Mouse (Mus musculus) forebrain, embryonic 13.5 days (tissue): Measurements from ENCODE around the gene Jak2. TPM values are rescaled to one million over a fixed set of nuclear protein-coding genes. Genes with fewer than 3 reads are reported as not detected.

Experiments used
- ATAC-seq: fragments of 200-750 bp; cut with Nextera tagmentation; 2 replicates; pipeline ENCODE4 v1.8.0; 2017
- H3K27ac ChIP-seq: fragments of 300-500 bp; sonication (generic); 2 replicates; pipeline ENCODE4 v1.5.1; 2015; ENCODE audit warnings: inconsistent platforms, mild to moderate bottlenecking, moderate library complexity
- H3K27me3 ChIP-seq: fragments of 300-500 bp; sonication (generic); 2 replicates; pipeline ENCODE4 v1.6.1; 2015; ENCODE audit warnings: mild to moderate bottlenecking, inconsistent platforms
- H3K36me3 ChIP-seq: fragments of 300-500 bp; sonication (generic); 2 replicates; pipeline ENCODE4 v1.6.1; 2015; ENCODE audit warnings: mild to moderate bottlenecking, inconsistent platforms; ENCODE audit not compliant: poor library complexity, severe bottlenecking
- H3K4me1 ChIP-seq: fragments of 300-500 bp; sonication (generic); 2 replicates; pipeline ENCODE4 v1.6.1; 2015; ENCODE audit warnings: inconsistent platforms
- H3K4me2 ChIP-seq: fragments of 300-500 bp; sonication (generic); 2 replicates; pipeline ENCODE4 v1.6.1; 2015; ENCODE audit warnings: inconsistent platforms, mild to moderate bottlenecking, moderate library complexity
- H3K4me3 ChIP-seq: fragments of 300-500 bp; sonication (generic); 2 replicates; pipeline ENCODE4 v1.5.1; 2015; ENCODE audit warnings: mild to moderate bottlenecking, inconsistent platforms
- H3K9ac ChIP-seq: fragments of 300-500 bp; sonication (generic); 2 replicates; pipeline ENCODE4 v1.6.1; 2015; ENCODE audit warnings: mild to moderate bottlenecking, inconsistent platforms
- H3K9me3 ChIP-seq: fragments of 300-500 bp; sonication (generic); replicated peaks from 2 replicates; pipeline ENCODE4 v1.6.1; 2016; ENCODE audit warnings: inconsistent platforms
- whole genome bisulfite sequencing: fragments of 180-500 bp; shearing (Covaris S2); methylation state at CpG from one replicate; pipeline ENCODE4 v1.1.7; 2015; 5-methylcytosine and 5-hydroxymethylcytosine counted together
- polyA plus RNA-seq: library from polyadenylated mRNA; unstranded; fragments of >200 nt; fragmentation: Nextera tagmentation; extraction: Ambion mirVana; gene quantifications from 2 replicates; pipeline ENCODE4 v1.2.1, GENCODE M21; 2015

The Jak2 gene
- polyA plus RNA-seq, 1 experiment from 2014 or later = 10.7 TPM

DNA sequence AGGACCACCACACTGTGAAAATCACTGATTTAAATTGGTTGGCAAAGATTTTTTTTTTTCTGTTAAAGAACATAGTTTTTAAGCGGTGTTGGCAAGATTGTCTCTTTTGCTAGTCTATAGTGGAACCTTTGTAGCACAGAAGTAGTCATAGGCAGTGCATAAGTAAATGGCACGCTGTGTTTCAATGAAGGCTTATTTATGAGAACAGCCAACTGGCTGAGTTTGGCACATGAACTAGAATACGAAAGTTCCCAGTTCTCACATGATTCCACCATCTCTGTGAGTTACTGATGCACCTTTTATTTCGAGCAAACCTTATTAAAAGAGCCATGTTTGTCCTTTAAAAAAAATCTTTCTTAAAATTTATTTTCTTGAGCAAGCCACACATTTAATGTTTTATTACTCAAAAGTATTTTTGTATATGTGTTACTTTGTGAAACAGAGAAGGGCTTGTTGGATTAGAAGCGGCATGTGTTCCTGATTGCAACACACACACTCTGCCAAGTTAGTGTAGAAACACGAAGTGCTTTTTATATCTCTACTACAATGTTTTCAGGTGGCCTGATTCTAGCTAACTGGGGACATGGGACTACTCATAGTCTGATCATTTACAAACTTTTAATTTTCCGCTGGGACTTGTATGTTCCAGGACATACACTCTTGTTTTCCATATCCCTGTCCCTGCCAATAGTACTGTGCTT is 3.8 kb downstream of the Jak2 start:
- Histone ChIP-seq H3K4me3 (no peak overlapping the region), H3K27me3 (no peaks in the 10 kb centered on the region), H3K9me3 (no peaks in the 10 kb centered on the region), H3K4me1 (peaks cover 41% of the 10 kb centered on the region), H3K9ac (no peak overlapping the region), H3K36me3 (no peaks in the 10 kb centered on the region), H3K27ac (peak overlapping the region; percentile 60), H3K4me2 (peak overlapping the region; percentile 83)
- no peak for ATAC-seq
- 80% methylated on average over 7 of the region's 7 CpGs for WGBS

DNA sequence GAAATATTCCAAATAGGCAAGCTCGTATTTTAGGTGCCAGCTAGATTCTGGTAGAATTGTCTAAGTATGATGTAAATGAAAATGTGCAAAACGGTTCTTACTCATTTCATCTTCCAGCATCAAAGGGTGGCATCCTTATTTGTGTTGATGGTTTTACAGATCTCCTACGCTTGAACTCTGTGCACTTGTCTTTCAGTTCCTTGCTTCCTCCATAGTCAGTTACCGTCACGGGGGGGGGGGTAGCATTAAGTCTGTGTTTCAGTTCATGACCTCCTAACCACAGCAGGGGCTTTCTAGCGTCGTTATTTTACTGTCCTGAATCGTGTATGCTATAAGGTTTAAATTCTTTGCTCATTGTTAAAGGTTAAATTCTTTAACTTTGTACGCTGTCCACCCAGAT is 10.0 kb downstream of the Jak2 start:
- Histone ChIP-seq H3K9me3 (no peaks in the 10 kb centered on the region), H3K36me3 (peaks cover 7% of the 10 kb centered on the region; the same call in 1 of the 2 replicates), H3K4me3 (no peak overlapping the region), H3K27me3 (no peaks in the 10 kb centered on the region), H3K27ac (no peak overlapping the region), H3K4me2 (no peak overlapping the region), H3K4me1 (peaks cover 12% of the 10 kb centered on the region), H3K9ac (no peak overlapping the region)
- no peak for ATAC-seq
- 69% methylated on average over 9 of the region's 9 CpGs for WGBS

DNA sequence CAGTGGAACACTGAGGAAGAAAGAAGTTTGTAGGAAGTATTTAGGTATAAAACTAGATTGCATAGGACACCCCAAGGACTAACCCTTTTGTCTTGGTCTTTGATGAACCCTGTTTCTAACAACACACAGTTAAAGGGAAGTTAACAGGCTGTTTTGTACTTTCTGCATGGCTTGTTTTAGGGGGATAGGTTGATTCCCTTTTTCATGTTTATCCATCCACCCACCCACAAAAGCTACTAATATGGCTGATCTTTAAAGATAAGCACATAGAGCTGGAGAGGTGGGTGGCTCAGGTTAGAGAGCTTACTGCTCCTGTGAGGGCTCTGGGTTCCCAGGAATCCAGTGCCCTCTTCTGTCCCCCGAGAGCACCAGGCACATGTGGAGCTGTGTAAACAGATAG is 11.9 kb downstream of the Jak2 start:
- Histone ChIP-seq H3K9me3 (no peaks in the 10 kb centered on the region), H3K27me3 (no peaks in the 10 kb centered on the region), H3K27ac (no peak overlapping the region), H3K36me3 (peaks cover 12% of the 10 kb centered on the region; the same call in 1 of the 2 replicates), H3K4me3 (no peak overlapping the region), H3K4me2 (no peak overlapping the region), H3K4me1 (peaks cover 12% of the 10 kb centered on the region), H3K9ac (no peak overlapping the region)
- 79% methylated on average over 1 of the region's 1 CpGs for WGBS
- no peak for ATAC-seq

DNA sequence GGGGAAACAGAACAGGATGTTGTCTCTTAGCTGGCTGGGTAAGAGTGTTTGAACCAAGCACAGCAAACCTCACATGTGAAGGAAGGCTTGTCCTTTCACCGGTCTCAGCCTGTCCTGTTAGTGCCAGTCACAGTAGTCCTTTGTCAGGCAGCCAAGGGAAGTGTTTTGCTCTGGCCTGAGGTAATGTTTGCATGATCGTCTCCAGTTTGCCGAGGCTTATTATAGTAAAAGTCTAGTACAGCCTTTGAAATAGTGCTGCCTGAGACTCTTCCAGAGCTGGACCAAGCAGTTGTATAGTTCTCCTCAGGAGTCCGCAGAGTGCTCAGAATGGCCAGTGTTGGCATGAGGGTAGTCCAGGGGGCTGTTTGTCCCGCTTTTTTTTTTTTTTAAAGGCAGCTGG is 13.9 kb downstream of the Jak2 start:
- Histone ChIP-seq H3K4me2 (peak overlapping the region; percentile 22; the same call in 1 of the 2 replicates), H3K27ac (peak overlapping the region; percentile 63), H3K36me3 (peaks cover 12% of the 10 kb centered on the region; the same call in 1 of the 2 replicates), H3K9me3 (no peaks in the 10 kb centered on the region), H3K4me3 (no peak overlapping the region), H3K9ac (no peak overlapping the region), H3K4me1 (peaks cover 17% of the 10 kb centered on the region), H3K27me3 (no peaks in the 10 kb centered on the region)
- 16% methylated on average over 5 of the region's 5 CpGs for WGBS
- no peak for ATAC-seq

DNA sequence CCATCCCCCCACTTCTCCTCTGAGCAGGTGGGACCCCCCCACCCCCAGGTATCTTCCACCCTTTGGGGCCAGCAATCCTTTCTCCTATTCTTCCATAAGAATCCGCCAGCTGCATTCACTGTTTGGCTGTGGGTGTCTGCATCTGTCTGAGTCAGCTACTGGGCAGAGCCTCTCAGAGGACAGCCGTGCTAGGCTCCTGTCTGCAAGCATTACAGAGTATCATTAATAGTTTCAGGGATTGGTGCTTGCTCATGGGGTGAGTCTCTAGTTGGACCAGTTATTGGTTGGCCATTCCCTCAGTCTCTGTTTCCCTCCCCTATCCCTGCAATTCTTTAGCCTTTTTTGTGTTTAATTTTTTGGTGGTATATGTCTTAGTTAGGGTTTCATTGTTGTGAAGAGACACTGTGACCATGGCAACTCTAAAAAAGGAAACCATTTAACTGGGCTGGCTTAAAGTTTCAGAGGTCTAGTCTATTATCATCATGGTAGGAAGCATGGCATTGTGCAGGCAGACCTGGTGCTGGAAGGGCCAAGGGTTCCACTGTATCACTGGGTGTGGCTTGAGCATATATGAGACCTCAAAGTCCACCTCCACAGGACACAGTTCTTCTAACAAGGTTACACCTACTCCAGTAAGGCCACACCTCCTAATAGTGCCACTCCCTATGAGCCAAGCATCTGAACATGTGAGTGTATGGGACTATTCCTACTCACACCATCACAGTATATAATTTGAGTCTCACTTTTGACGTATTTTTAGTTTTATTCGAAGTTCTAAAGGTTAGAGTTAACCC is 15.6 kb downstream of the Jak2 start:
- no peak overlapping the region for H3K27ac ChIP-seq
- H3K4me3 ChIP-seq = no peak overlapping the region
- H3K4me2 ChIP-seq = no peak overlapping the region
- H3K27me3 ChIP-seq = no peaks in the 10 kb centered on the region
- no peak overlapping the region for H3K9ac ChIP-seq
- no peak for ATAC-seq
- 87% methylated on average over 4 of the region's 4 CpGs for WGBS
- peaks cover 17% of the 10 kb centered on the region for H3K4me1 ChIP-seq
- no peaks in the 10 kb centered on the region for H3K9me3 ChIP-seq
- H3K36me3 ChIP-seq = peaks cover 12% of the 10 kb centered on the region; the same call in 1 of the 2 replicates

DNA sequence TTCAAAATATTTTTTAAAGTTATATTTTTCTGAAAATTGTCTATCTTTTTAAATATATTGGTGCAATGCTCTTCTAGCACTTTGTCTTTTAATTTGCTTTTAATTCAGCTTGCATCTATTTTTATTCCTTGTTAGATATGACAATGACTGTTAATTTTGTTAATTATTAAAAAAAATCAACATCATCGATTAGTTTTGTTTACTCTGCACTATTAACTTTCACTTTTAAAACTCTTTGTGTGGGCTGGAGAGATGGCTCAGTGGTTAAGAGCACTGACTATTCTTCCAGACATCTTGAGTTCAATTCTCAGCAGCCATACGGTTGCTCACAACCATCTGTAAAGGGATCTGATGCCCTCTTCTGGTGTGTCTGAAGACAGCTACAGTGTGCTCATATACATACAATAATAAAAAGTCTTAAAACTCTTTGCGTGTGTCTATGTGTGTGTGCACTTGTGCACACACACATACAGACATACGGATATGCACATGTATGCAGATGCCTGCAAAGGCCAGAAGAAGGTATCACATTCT is 17.2 kb downstream of the Jak2 start:
- H3K9me3 ChIP-seq = no peaks in the 10 kb centered on the region
- 87% methylated on average over 4 of the region's 4 CpGs for WGBS
- H3K27me3 ChIP-seq = no peaks in the 10 kb centered on the region
- H3K4me1 ChIP-seq = peaks cover 17% of the 10 kb centered on the region
- no peak overlapping the region for H3K4me3 ChIP-seq
- H3K4me2 ChIP-seq = no peak overlapping the region
- no peak for ATAC-seq
- H3K27ac ChIP-seq = no peak overlapping the region
- peaks cover 5% of the 10 kb centered on the region; the same call in 1 of the 2 replicates for H3K36me3 ChIP-seq
- H3K9ac ChIP-seq = no peak overlapping the region

DNA sequence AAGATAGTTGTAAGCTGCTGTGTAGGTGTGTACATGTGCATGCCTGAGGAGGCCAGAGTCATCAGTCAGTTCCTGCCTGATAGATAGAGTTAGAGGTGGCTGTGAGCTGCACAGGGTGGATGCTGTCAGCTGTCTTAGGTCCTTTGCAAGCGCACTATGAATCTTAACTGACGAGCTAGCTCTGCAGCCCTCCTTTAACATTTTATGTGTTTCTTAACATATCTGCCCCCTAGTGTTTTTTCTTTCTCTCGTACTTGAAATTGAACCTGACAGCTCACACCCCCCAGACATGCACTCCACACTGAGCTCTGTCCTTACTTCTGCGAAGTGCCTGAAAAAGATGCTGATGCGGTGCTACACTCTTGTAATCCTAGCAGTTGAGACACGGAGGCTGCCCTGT is 18.6 kb downstream of the Jak2 start:
- Histone ChIP-seq H3K27me3 (no peaks in the 10 kb centered on the region), H3K9ac (no peak overlapping the region), H3K4me1 (peaks cover 13% of the 10 kb centered on the region), H3K9me3 (no peaks in the 10 kb centered on the region), H3K4me3 (no peak overlapping the region), H3K4me2 (no peak overlapping the region), H3K36me3 (0 out of 2 replicates have a peak, but pooled peaks cover 10% of the 10 kb centered on the region), H3K27ac (no peak overlapping the region)
- 51% methylated on average over 6 of the region's 6 CpGs for WGBS
- ATAC-seq = no peak

DNA sequence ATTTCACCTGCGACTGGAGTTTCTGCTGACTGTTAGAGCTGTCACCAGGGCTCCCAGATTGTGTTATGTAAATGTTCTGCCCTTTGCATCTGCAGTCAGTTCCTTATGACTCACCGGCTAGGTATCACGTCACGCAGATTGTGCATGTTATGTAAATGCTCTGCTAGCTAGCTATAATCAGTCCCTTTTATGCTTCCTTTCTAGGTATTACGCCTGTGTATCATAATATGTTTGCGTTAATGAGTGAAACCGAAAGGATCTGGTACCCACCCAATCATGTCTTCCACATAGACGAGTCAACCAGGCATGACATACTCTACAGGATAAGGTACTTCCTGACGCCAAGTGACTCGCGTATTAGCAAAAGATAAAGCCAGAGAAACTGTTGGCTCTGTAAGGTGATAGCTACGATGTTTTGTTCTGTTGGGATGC is 19.5 kb downstream of the Jak2 start:
- WGBS = 83% methylated on average over 12 of the region's 12 CpGs
- H3K9me3 ChIP-seq = no peaks in the 10 kb centered on the region
- no peak overlapping the region for H3K4me2 ChIP-seq
- 0 out of 2 replicates have a peak, but pooled peaks cover 5% of the 10 kb centered on the region for H3K4me1 ChIP-seq
- H3K27me3 ChIP-seq = no peaks in the 10 kb centered on the region
- H3K4me3 ChIP-seq = no peak overlapping the region
- no peak overlapping the region for H3K9ac ChIP-seq
- 0 out of 2 replicates have a peak, but pooled peaks cover 10% of the 10 kb centered on the region for H3K36me3 ChIP-seq
- H3K27ac ChIP-seq = no peak overlapping the region
- no peak for ATAC-seq

DNA sequence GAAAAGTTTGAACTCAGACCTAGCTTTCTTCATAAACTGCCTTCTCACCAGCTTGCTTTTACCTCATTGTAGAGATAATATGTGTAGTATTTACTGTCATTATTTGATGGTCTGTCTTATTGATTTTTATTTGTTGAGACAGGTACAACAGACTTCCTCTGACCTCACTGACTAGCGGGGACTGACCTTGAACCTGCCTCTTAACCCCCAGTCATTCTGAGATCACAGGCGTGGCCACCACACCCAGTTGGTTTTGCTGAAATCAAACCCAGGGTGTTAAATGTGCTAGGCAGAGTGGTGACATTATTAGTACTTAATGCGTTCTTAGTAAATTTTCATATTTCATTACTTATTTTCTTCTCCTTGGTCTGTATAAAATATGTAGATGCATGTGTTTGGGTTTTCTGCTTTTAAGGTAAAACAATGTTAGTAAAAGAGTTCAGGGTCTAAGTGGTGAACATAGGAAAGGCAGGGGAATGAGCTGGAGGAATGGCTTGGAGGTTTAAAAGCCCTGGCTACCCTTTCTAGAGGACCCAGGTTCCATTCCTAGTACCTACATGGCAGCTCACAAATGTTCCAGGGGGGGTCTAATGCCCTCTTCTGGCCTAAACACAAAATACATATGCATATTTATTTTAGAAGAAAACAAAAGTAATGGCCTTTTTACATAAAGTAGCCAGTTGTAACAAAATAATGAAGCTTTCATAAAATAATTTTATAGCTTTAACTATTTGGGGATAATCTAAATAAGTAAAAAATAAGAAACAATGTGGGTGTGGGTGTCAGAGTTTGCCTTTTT is 20.6 kb downstream of the Jak2 start:
- Histone ChIP-seq H3K27ac (no peak overlapping the region), H3K4me2 (no peak overlapping the region), H3K4me1 (0 out of 2 replicates have a peak, but pooled peaks cover 5% of the 10 kb centered on the region), H3K36me3 (peaks cover 15% of the 10 kb centered on the region), H3K4me3 (no peak overlapping the region), H3K27me3 (no peaks in the 10 kb centered on the region), H3K9ac (no peak overlapping the region), H3K9me3 (no peaks in the 10 kb centered on the region)
- ATAC-seq = no peak
- WGBS = 93% methylated on average over 3 of the region's 3 CpGs

DNA sequence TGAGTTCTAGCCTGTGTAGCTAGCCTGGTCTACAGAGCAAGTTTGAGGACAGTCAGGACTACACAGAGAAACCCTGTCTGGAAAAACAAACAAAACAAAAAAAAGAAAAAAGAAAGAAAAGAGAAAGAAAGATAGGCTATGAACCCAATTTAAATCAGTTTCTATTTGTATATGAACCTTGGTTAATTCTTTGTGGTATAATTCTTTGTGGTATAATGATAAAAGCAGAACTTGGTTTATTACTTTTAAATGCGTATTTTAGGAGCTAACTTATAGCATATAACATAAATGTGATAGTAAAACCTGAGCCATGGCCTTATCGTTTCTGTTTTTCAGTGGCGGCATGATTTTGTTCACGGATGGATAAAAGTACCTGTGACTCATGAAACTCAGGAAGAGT is 24.8 kb downstream of the Jak2 start:
- Histone ChIP-seq H3K4me1 (no peaks in the 10 kb centered on the region), H3K36me3 (peaks cover 16% of the 10 kb centered on the region), H3K4me3 (no peak overlapping the region), H3K27ac (no peak overlapping the region), H3K4me2 (no peak overlapping the region), H3K27me3 (no peaks in the 10 kb centered on the region), H3K9me3 (no peaks in the 10 kb centered on the region), H3K9ac (no peak overlapping the region)
- WGBS = 96% methylated on average over 4 of the region's 4 CpGs
- no peak for ATAC-seq

DNA sequence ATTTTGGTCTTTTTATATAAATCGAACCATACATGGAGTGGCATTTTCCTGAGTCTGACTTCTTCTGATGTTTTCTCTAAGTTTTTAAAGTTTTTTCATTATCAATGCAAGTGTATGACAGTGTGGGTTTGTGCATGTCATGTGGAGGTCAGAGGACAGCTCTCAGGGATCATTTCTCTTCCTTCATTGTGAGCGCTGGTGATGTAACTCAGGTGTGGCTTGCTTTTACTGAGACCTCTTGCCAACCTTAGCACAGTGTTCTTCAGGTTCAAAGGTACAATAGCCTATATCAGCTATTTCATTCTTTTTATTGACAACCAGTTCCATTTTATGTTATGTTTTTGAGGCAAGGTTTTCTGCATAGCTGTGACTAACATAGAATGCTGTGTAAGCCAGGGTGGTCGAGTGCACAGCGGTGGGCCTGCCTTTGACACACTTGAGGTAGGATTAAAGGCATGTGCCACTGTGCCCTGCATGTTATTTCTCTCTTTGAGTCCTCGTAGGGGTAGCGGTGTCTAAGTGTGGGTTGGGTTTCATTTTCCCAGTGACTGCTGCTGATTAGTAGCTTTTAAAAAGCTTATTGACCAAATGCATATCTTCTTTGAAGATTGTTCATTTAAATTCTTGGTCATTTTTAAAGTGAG is 27.4 kb downstream of the Jak2 start:
- Histone ChIP-seq H3K27ac (no peak overlapping the region), H3K4me2 (no peak overlapping the region), H3K36me3 (peaks cover 24% of the 10 kb centered on the region), H3K9ac (no peak overlapping the region), H3K27me3 (no peaks in the 10 kb centered on the region), H3K4me1 (no peaks in the 10 kb centered on the region), H3K4me3 (no peak overlapping the region), H3K9me3 (no peaks in the 10 kb centered on the region)
- WGBS = 84% methylated on average over 6 of the region's 6 CpGs
- no peak for ATAC-seq
